Mouse (Mus musculus) liver, adult 2 months (tissue): ENCODE measurements around the gene Aox3. TPM values are rescaled to one million over a fixed set of nuclear protein-coding genes. Genes with fewer than 3 reads are reported as not detected.

Source experiments
- DNase-seq: peaks from one replicate; pipeline ENCODE4 v3.0.0-alpha.2; 2011; ENCODE audit warnings: low read depth, low spot score; ENCODE audit errors: extremely low read depth
- H3K27ac ChIP-seq: fragments of 200-500 bp; replicated peaks from 2 replicates; pipeline ENCODE4 v1.5.1; 2012; ENCODE audit warnings: low read depth, mild to moderate bottlenecking, control low read depth, inconsistent platforms, low read length; ENCODE audit not compliant: insufficient read depth
- H3K27me3 ChIP-seq: fragments of 200-500 bp; 2 replicates; pipeline ENCODE4 v1.6.1; 2012; ENCODE audit warnings: mild to moderate bottlenecking, moderate library complexity, low read length, inconsistent platforms; ENCODE audit not compliant: control insufficient read depth, insufficient read depth
- H3K36me3 ChIP-seq: fragments of 200-500 bp; 2 replicates; pipeline ENCODE4 v1.6.1; 2012; ENCODE audit warnings: low read length, inconsistent platforms; ENCODE audit not compliant: control insufficient read depth, insufficient read depth
- H3K4me1 ChIP-seq: fragments of 200-500 bp; 2 replicates; pipeline ENCODE4 v1.6.1; 2011; ENCODE audit warnings: low read length; ENCODE audit not compliant: control insufficient read depth, insufficient read depth
- H3K4me3 ChIP-seq: fragments of 200-500 bp; 2 replicates; pipeline ENCODE4 v1.5.1; 2011; ENCODE audit warnings: low read depth, mild to moderate bottlenecking, control low read depth, low read length, moderate library complexity; ENCODE audit not compliant: insufficient read depth
- H3K79me2 ChIP-seq: fragments of 200-500 bp; 2 replicates; pipeline ENCODE4 v1.6.1; 2012; ENCODE audit warnings: inconsistent platforms, mild to moderate bottlenecking, low read length, moderate library complexity; ENCODE audit not compliant: control insufficient read depth, insufficient read depth
- H3K9ac ChIP-seq: fragments of 200-500 bp; 2 replicates; pipeline ENCODE4 v1.6.1; 2012; ENCODE audit warnings: low read depth, mild to moderate bottlenecking, control low read depth, inconsistent platforms, low read length
- CTCF ChIP-seq: fragments of 200-500 bp; IDR thresholded peaks from 2 replicates; pipeline ENCODE4 v1.5.1; 2011; ENCODE audit warnings: low read depth, low read length, control low read depth
- POLR2A ChIP-seq: fragments of 200-500 bp; IDR thresholded peaks from 2 replicates; pipeline ENCODE4 v1.6.1; 2011; ENCODE audit warnings: low read length, control low read depth; ENCODE audit not compliant: insufficient read depth; ENCODE audit errors: extremely low read depth
- WGBS: fragments of 180-500 bp; shearing (Covaris S2); methylation state at CpG from one replicate; pipeline ENCODE4 v1.1.7; 2018; 5-methylcytosine and 5-hydroxymethylcytosine counted together
- polyA plus RNA-seq: library from polyadenylated mRNA; depleted of rRNA; stranded (reverse); fragments of >200 nt; gene quantifications from 2 replicates; pipeline ENCODE4 v1.2.3, GENCODE M21; 2012
- total RNA-seq: library from RNA; depleted of rRNA; stranded (reverse); fragments of >200 nt; gene quantifications from 2 replicates; pipeline ENCODE4 v1.2.3, GENCODE M21; 2014

Gene Aox3
- total and polyA plus RNA-seq, 2 experiments, result 59.0 to 244 TPM

DNA sequence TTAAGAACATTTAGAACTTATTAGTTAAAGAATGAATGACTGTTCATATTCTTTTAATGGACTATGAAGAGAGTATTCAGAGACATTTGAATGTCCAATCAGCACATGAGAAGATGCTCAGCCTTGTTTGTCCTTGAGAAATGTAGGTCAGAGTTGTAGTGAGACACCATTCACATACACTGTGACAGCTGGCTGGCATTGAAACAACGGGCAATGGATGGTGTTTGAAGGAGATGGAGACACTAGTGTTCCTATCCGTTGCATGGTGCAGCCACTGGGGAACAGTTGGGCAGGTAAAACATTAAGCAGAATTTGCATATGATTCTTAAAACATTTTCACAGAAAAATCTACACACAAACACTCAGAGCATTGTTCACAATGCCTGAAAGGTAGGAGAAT lies 5.9 kb upstream of the Aox3 start:
- 69% methylated on average over 2 of the region's 2 CpGs for WGBS
- TF ChIP-seq POLR2A (no peak), CTCF (no peak)

DNA sequence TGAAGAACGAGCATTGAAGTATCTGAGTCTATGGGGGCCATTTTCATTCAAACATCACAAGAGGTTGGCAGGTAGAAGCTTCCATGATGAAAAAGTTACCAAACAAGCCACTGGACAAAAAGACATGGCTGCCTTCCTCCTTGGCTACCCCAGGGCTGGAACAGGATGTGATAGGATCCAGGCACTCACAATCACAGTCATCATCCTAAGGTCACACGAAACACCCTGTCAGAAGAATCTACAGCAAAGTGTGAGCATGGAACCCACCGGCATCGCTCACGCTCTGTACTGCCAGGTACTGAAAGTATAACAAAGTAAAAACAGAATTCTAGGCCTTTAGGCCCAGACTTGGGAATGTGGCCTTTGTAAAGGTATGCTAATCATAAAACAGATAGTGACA lies 2.7 kb upstream of the Aox3 start:
- DNase-seq, result no peak
- no peaks in the 10 kb centered on the region for H3K27me3 ChIP-seq
- no peak overlapping the region for H3K4me3 ChIP-seq
- no peak overlapping the region for H3K27ac ChIP-seq
- peaks cover 13% of the 10 kb centered on the region for H3K36me3 ChIP-seq
- TF ChIP-seq POLR2A, result no peak
- TF ChIP-seq CTCF, result no peak
- no peaks in the 10 kb centered on the region; the same call in 1 of the 2 replicates for H3K79me2 ChIP-seq
- 92% methylated on average over 5 of the region's 5 CpGs for WGBS
- peaks cover 2% of the 10 kb centered on the region; the same call in 1 of the 2 replicates for H3K4me1 ChIP-seq
- H3K9ac ChIP-seq, result no peak overlapping the region

More for the DNA sequence above, 5.9 kb upstream of the Aox3 start:
- no peak overlapping the region for H3K27ac ChIP-seq
- no peak for DNase-seq
- H3K27me3 ChIP-seq, result no peaks in the 10 kb centered on the region
- H3K4me3 ChIP-seq, result no peak overlapping the region
- peaks cover 36% of the 10 kb centered on the region for H3K36me3 ChIP-seq
- H3K9ac ChIP-seq, result no peak overlapping the region
- peaks cover under 1% of the 10 kb centered on the region; the same call in 1 of the 2 replicates for H3K4me1 ChIP-seq
- H3K79me2 ChIP-seq, result no peaks in the 10 kb centered on the region

DNA sequence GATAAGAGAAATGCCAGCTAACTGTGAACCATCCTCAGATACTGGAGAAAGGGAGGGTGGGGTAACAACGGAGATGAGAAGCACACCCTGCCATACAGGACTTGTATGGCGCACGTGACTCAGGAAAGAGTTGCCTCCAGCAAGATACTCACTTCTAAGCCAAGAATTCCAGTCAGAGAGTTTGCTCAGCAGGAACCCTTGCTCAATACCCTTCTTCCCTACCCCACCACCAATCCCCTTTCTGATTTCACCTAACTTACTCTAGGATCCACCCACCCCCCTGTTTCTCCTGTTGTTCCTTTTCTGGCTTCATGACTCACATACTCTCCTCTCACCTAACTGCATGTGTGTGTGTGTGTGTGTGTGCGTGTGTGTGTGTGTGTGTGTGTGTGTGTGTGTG lies 1.6 kb upstream of the Aox3 start:
- H3K9ac ChIP-seq, result no peak overlapping the region
- no peak overlapping the region for H3K27ac ChIP-seq
- H3K79me2 ChIP-seq, result peaks cover 3% of the 10 kb centered on the region; the same call in 1 of the 2 replicates
- H3K4me3 ChIP-seq, result no peak overlapping the region
- DNase-seq, result peak; percentile 60
- no peaks in the 10 kb centered on the region for H3K27me3 ChIP-seq
- peaks cover 6% of the 10 kb centered on the region; the same call in 1 of the 2 replicates for H3K4me1 ChIP-seq
- 69% methylated on average over 4 of the region's 4 CpGs for WGBS
- TF ChIP-seq CTCF, result no peak
- TF ChIP-seq POLR2A, result no peak
- peaks cover 11% of the 10 kb centered on the region for H3K36me3 ChIP-seq

DNA sequence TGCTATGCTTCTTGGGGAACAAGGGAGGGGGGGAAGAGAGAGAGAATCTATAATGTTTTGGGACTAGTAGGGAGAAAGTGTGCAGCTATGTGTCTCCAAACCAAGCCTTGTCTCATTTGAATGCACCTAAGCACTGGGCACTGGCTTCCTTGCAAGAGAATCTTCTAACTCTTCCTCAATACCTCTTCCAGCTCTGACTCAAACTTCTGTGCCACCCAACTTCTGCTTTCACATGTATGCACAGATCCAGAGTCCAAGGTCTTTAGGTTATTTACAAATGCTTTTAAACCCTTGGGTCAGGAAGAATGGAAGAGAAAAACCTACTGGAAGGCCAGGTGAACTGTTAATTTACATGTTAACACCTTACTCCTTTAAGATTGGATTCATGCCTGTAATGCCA lies 511 bp downstream of the Aox3 start:
- Histone ChIP-seq H3K9ac (peak overlapping the region; percentile 69), H3K36me3 (peaks cover 16% of the 10 kb centered on the region), H3K4me3 (peak overlapping the region; percentile 61), H3K79me2 (peaks cover 6% of the 10 kb centered on the region; the same call in 1 of the 2 replicates), H3K27ac (peak overlapping the region; percentile 53), H3K27me3 (no peaks in the 10 kb centered on the region), H3K4me1 (peaks cover 25% of the 10 kb centered on the region)
- no peak for TF ChIP-seq POLR2A
- TF ChIP-seq CTCF, result no peak
- DNase-seq, result peak; percentile 73

DNA sequence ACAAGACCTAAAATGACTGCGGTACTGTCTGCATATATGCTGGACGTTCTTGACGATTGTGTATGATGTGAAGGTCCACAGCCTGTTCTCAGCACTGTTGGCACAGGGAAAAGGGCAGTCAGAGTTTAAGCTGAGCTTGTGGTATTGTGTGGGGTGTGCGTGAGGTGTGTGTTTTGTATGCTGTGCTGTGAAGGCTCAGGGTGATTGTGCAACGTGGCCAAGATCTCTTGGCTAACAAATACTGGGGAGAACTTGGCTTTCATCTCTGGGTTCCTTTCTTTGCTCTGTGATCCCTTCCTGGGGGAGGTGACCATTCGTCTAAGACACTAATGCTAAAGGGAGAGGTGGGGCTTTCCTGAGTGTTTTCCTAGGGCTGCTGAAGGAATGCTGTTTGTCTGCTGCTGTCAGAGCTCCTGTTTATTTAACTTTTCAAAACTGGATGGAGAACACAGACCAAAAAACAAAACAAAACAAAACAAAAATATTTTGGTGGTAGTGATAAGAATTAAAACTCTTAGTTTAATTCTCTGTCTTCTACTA lies 1.2 kb downstream of the Aox3 start:
- WGBS, result 13% methylated on average over 6 of the region's 6 CpGs
- Histone ChIP-seq H3K79me2 (peaks cover 10% of the 10 kb centered on the region; the same call in 1 of the 2 replicates), H3K9ac (peak overlapping the region; percentile 69), H3K27me3 (no peaks in the 10 kb centered on the region), H3K36me3 (peaks cover 22% of the 10 kb centered on the region), H3K4me3 (peak overlapping the region; percentile 61), H3K27ac (peak overlapping the region; percentile 53), H3K4me1 (peaks cover 29% of the 10 kb centered on the region)
- TF ChIP-seq POLR2A (no peak), CTCF (no peak)
- peak; percentile 95 for DNase-seq

DNA sequence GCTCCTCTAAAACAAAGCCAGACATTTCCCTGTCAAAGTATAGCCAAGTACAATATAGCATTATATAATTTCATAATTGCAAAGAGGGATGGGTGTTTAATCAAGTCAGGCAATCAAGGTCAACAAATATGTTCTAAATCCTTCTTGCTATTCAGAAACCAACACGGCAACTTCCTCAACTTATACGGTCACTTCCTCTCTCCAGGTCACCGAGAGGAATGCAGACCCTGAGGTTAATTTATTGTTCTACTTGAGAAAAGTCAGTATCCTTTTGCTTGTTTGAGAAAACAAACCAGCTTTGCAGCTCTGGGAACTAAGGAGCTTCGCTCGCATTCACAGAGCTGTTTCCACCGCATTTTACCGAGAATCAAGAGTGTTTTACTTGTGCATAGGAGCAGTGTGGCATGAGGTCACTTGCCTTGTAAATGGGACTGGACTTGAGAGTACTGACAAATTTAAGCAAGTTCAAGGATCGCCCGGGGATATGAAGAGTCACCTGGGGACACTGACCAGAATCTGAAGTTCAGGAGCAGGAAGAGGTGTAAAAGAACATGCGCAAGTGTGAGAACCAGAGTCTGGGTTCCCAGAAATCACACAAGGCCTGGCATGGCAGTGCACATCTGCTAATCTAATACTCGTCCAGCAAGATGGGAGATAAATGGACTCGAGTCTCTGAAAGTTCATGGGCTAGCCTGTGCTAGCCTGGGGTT lies 1.9 kb downstream of the Aox3 start:
- Histone ChIP-seq H3K27ac (peak overlapping the region; percentile 42), H3K4me1 (peaks cover 29% of the 10 kb centered on the region), H3K4me3 (peak overlapping the region; percentile 61), H3K36me3 (peaks cover 28% of the 10 kb centered on the region), H3K9ac (peak overlapping the region; percentile 63), H3K27me3 (no peaks in the 10 kb centered on the region), H3K79me2 (peaks cover 10% of the 10 kb centered on the region; the same call in 1 of the 2 replicates)
- DNase-seq, result peak; percentile 86
- 20% methylated on average over 12 of the region's 12 CpGs for WGBS
- no peak for TF ChIP-seq CTCF
- TF ChIP-seq POLR2A, result no peak
